ENCODE assay signal across 8 mouse cellular contexts in genomic region chr9:45840331-45840730, GRCm38 (mm10). TPM values are rescaled to one million over a fixed set of nuclear protein-coding genes. Genes with fewer than 3 reads are reported as not detected.
DNase-seq lines count a peak whose midpoint lies in the region; ATAC-seq and TF ChIP-seq lines count a peak whose summit lies in the region.

No protein-coding gene starts in this region.

- no peak for ATAC-seq in erythroblast, adult 5-6 weeks (replicated peaks; ENCODE audit: low FRiP score, poor library complexity, severe bottlenecking)
- peak; percentile 27; the same call in 1 of the 2 replicates for ATAC-seq in heart, embryonic 15.5 days (replicated peaks; ENCODE audit: insufficient number of reproducible peaks, insufficient read depth, low FRiP score, low read depth)
- ATAC-seq in liver, embryonic 15.5 days (ENCODE audit: insufficient read depth): no peak

- 34% methylated on average over 5 of the region's 5 CpGs for WGBS in heart, embryonic 15.5 days
- WGBS in liver, embryonic 15.5 days (ENCODE audit: insufficient replicate concordance): 62% methylated on average over 5 of the region's 5 CpGs

- peak overlapping the region; percentile 56 for H3K4me3 ChIP-seq in erythroblast, embryonic 14.5 days (replicated peaks)
- H3K4me3 ChIP-seq in E14TG2a.4 (replicated peaks; ENCODE audit: low read length): peak overlapping the region; percentile 84
- peak overlapping the region; percentile 69 for H3K4me3 ChIP-seq in heart, embryonic 15.5 days
- peak overlapping the region; percentile 61 for H3K4me3 ChIP-seq in liver, embryonic 15.5 days (replicated peaks)

- H3K27ac ChIP-seq in heart, embryonic 15.5 days: peak overlapping the region; percentile 18
- no peak overlapping the region for H3K27ac ChIP-seq in liver, embryonic 15.5 days (replicated peaks)

- H3K4me2 ChIP-seq in heart, embryonic 15.5 days: peak overlapping the region; percentile 94
- peak overlapping the region; percentile 65 for H3K4me2 ChIP-seq in liver, embryonic 15.5 days

- H3K4me1 ChIP-seq in erythroblast, embryonic 14.5 days (ENCODE audit: control insufficient read depth): peaks cover 3% of the 10 kb centered on the region
- peaks cover 66% of the 10 kb centered on the region for H3K4me1 ChIP-seq in E14TG2a.4 (replicated peaks; ENCODE audit: low read depth, low read length)
- peaks cover 29% of the 10 kb centered on the region for H3K4me1 ChIP-seq in heart, embryonic 15.5 days (replicated peaks)
- H3K4me1 ChIP-seq in liver, embryonic 15.5 days (replicated peaks): peaks cover 32% of the 10 kb centered on the region

- H3K27me3 ChIP-seq in erythroblast, embryonic 14.5 days (ENCODE audit: control insufficient read depth): peaks cover 34% of the 10 kb centered on the region
- H3K27me3 ChIP-seq in E14TG2a.4 (ENCODE audit: insufficient read depth, low read length): peaks cover 6% of the 10 kb centered on the region
- no peaks in the 10 kb centered on the region for H3K27me3 ChIP-seq in heart, embryonic 15.5 days
- H3K27me3 ChIP-seq in liver, embryonic 15.5 days: peaks cover 29% of the 10 kb centered on the region

- H3K9me3 ChIP-seq in erythroblast, embryonic 14.5 days (ENCODE audit: control insufficient read depth, low read length): no peaks in the 10 kb centered on the region
- H3K9me3 ChIP-seq in E14TG2a.4 (ENCODE audit: low read length): no peaks in the 10 kb centered on the region
- no peaks in the 10 kb centered on the region for H3K9me3 ChIP-seq in heart, embryonic 15.5 days (replicated peaks)
- H3K9me3 ChIP-seq in liver, embryonic 15.5 days (replicated peaks): no peaks in the 10 kb centered on the region

- no peaks in the 10 kb centered on the region for H3K36me3 ChIP-seq in erythroblast, embryonic 14.5 days (ENCODE audit: control insufficient read depth)
- H3K36me3 ChIP-seq in E14TG2a.4 (ENCODE audit: insufficient read depth, low read length): 0 out of 2 replicates have a peak, but pooled peaks cover 3% of the 10 kb centered on the region
- H3K36me3 ChIP-seq in heart, embryonic 15.5 days: no peaks in the 10 kb centered on the region
- no peaks in the 10 kb centered on the region for H3K36me3 ChIP-seq in liver, embryonic 15.5 days (replicated peaks)

- DNase-seq in embryo, embryonic 11 days: no peak
- no peak for DNase-seq in retina, embryonic 14.5 days (ENCODE audit: low spot score)
- no peak for DNase-seq in embryo, embryonic 10 days (ENCODE audit: low spot score)

- peak overlapping the region; percentile 89 for H3K9ac ChIP-seq in heart, embryonic 15.5 days
- 0 out of 2 replicates have a peak overlapping the region, but pooled peaks have one; percentile 57 for H3K9ac ChIP-seq in liver, embryonic 15.5 days

- no peak for TF ChIP-seq CTCF in E14TG2a.4 (conservative IDR thresholded peaks at IDR 0.05; ENCODE audit: low read length)

RNA-seq across cellular contexts. Expression of gene Bace1, which starts 2.0 kb away (rescaled TPM):
- 0.01 and 0.02 TPM in 2 replicates for polyA plus RNA-seq in erythroblast, embryonic 14.5 days (2012)
- total RNA-seq in erythroblast, adult 5-6 weeks (2015; ENCODE audit: low replicate concordance): 1.0 and 25.7 TPM in 2 replicates
- 2.5 and 14.2 TPM in 2 replicates for total RNA-seq in erythroblast, adult 5-6 weeks (2017; ENCODE audit: low replicate concordance)
- polyA plus RNA-seq in heart, embryonic 15.5 days (2015; fragmentation: Nextera tagmentation; extraction: Ambion mirVana): 18.2 and 24.5 TPM in 2 replicates
- polyA plus RNA-seq in liver, embryonic 15.5 days (2015; fragmentation: Nextera tagmentation; extraction: Ambion mirVana): 7.0 and 8.9 TPM in 2 replicates

RNA-seq across cellular contexts. Expression of gene Cep164, which starts 11.8 kb away (rescaled TPM):
- 2.7 and 3.3 TPM in 2 replicates for polyA plus RNA-seq in erythroblast, embryonic 14.5 days (2012)
- total RNA-seq in erythroblast, adult 5-6 weeks (2015; ENCODE audit: low replicate concordance): 27.3 and 34.7 TPM in 2 replicates
- 52.8 and 68.6 TPM in 2 replicates for total RNA-seq in erythroblast, adult 5-6 weeks (2017; ENCODE audit: low replicate concordance)
- polyA plus RNA-seq in heart, embryonic 15.5 days (2015; fragmentation: Nextera tagmentation; extraction: Ambion mirVana): 12.4 and 16.5 TPM in 2 replicates
- 5.1 and 5.2 TPM in 2 replicates for polyA plus RNA-seq in liver, embryonic 15.5 days (2015; fragmentation: Nextera tagmentation; extraction: Ambion mirVana)
